Mouse (Mus musculus) limb, embryonic 14.5 days (tissue): ENCODE data around the gene Dab1. TPM values are rescaled to one million over a fixed set of nuclear protein-coding genes. Genes with fewer than 3 reads are reported as not detected.
A peak's percentile ranks its signal among the peaks of the same experiment; 100 is the strongest.

Source experiments
- ATAC-seq: fragments of 200-750 bp; cut with Nextera tagmentation; 2 replicates; pipeline ENCODE4 v1.8.0; 2017; ENCODE audit warnings: low read depth, moderate number of reproducible peaks, moderate TSS enrichment; ENCODE audit not compliant: low FRiP score
- DNase-seq: peaks from one replicate; pipeline ENCODE4 v3.0.0-alpha.2; 2015; ENCODE audit warnings: low spot score
- H3K27ac ChIP-seq: fragments of 300-500 bp; sonication (generic); replicated peaks from 2 replicates; pipeline ENCODE4 v1.5.1; 2014; ENCODE audit warnings: low read depth, mild to moderate bottlenecking, low read length, moderate library complexity, mixed read lengths
- H3K27me3 ChIP-seq: fragments of 300-500 bp; sonication (generic); 2 replicates; pipeline ENCODE4 v1.6.1; 2014; ENCODE audit warnings: low read length, mixed read lengths; ENCODE audit not compliant: control insufficient read depth, insufficient read depth
- H3K36me3 ChIP-seq: fragments of 300-500 bp; sonication (generic); 2 replicates; pipeline ENCODE4 v1.6.1; 2014; ENCODE audit warnings: mild to moderate bottlenecking, low read length, moderate library complexity, mixed read lengths; ENCODE audit not compliant: control insufficient read depth, insufficient read depth
- H3K4me1 ChIP-seq: fragments of 300-500 bp; sonication (generic); 2 replicates; pipeline ENCODE4 v1.6.1; 2014; ENCODE audit warnings: antibody characterized with exemption, low read length, mixed read lengths; ENCODE audit not compliant: control insufficient read depth, insufficient read depth
- H3K4me2 ChIP-seq: fragments of 300-500 bp; sonication (generic); replicated peaks from 2 replicates; pipeline ENCODE4 v1.6.1; 2014; ENCODE audit warnings: low read depth, mild to moderate bottlenecking, low read length, moderate library complexity; ENCODE audit not compliant: severe bottlenecking
- H3K4me3 ChIP-seq: fragments of 300-500 bp; sonication (generic); replicated peaks from 2 replicates; pipeline ENCODE4 v1.5.1; 2014; ENCODE audit warnings: low read length
- H3K9ac ChIP-seq: fragments of 300-500 bp; sonication (generic); 2 replicates; pipeline ENCODE4 v1.6.1; 2014; ENCODE audit warnings: mild to moderate bottlenecking, low read depth, low read length, moderate library complexity; ENCODE audit not compliant: severe bottlenecking
- H3K9me3 ChIP-seq: fragments of 300-500 bp; sonication (generic); 2 replicates; pipeline ENCODE4 v1.6.1; 2016; ENCODE audit warnings: low read length; ENCODE audit not compliant: control insufficient read depth
- POLR2A ChIP-seq: fragments of 200-500 bp; IDR thresholded peaks from 2 replicates; pipeline ENCODE4 v1.8.0; 2012; ENCODE audit warnings: inconsistent platforms, mild to moderate bottlenecking, moderate library complexity, borderline replicate concordance; ENCODE audit not compliant: insufficient read depth, insufficient read length; ENCODE audit errors: extremely low read depth
- WGBS: fragments of 180-500 bp; shearing (Covaris S2); extraction: QIAGEN DNeasy Blood & Tissue Kit; methylation state at CpG from one replicate; pipeline ENCODE4 v1.1.7; 2014; 5-methylcytosine and 5-hydroxymethylcytosine counted together
- polyA plus RNA-seq, 2 experiments: library from polyadenylated mRNA; depleted of rRNA in 1 of 2; stranded (reverse) in 1 of 2; unstranded in 1 of 2; fragments of >200 nt; fragmentation: Nextera tagmentation in 1 of 2; extraction: Ambion mirVana in 1 of 2; gene quantifications; 2 replicates each; pipeline versions ENCODE4 v1.2.1 to v1.2.3; 2012 to 2014

Gene Dab1
- polyA plus RNA-seq, 2 experiments = 5.5 to 12.1 TPM

- TF ChIP-seq POLR2A = no peak
- ATAC-seq (no peak), DNase-seq (no peak)
- 60% methylated on average over 6 of the region's 6 CpGs for WGBS
- Histone ChIP-seq H3K4me1 (no peaks in the 10 kb centered on the region), H3K9me3 (no peaks in the 10 kb centered on the region), H3K27me3 (no peaks in the 10 kb centered on the region), H3K36me3 (no peaks in the 10 kb centered on the region), H3K4me2 (no peak overlapping the region), H3K9ac (no peak overlapping the region), H3K4me3 (no peak overlapping the region), H3K27ac (no peak overlapping the region)
Observed at GRCm38 (mm10) chr4:104331896-104332295, 712.7 kb downstream of the Dab1 start.

- Histone ChIP-seq H3K9me3 (no peaks in the 10 kb centered on the region), H3K4me2 (no peak overlapping the region), H3K4me3 (no peak overlapping the region), H3K36me3 (no peaks in the 10 kb centered on the region), H3K27me3 (no peaks in the 10 kb centered on the region), H3K27ac (no peak overlapping the region), H3K9ac (no peak overlapping the region), H3K4me1 (no peaks in the 10 kb centered on the region)
- TF ChIP-seq POLR2A = no peak
- DNase-seq = peak; percentile 8
- no peak for ATAC-seq
- WGBS = 67% methylated on average over 3 of the region's 3 CpGs
Observed at GRCm38 (mm10) chr4:104332399-104332798, 713.2 kb downstream of the Dab1 start.

GRCm38 (mm10) chr4:104337279-104337678 is 718.1 kb downstream of the Dab1 start:
- ATAC-seq (no peak), DNase-seq (no peak)
- Histone ChIP-seq H3K4me1 (no peaks in the 10 kb centered on the region), H3K9ac (no peak overlapping the region), H3K4me3 (no peak overlapping the region), H3K27ac (no peak overlapping the region), H3K4me2 (no peak overlapping the region), H3K9me3 (no peaks in the 10 kb centered on the region), H3K27me3 (no peaks in the 10 kb centered on the region), H3K36me3 (no peaks in the 10 kb centered on the region)
- WGBS = 50% methylated on average over 10 of the region's 10 CpGs
- no peak for TF ChIP-seq POLR2A

- H3K9ac ChIP-seq = no peak overlapping the region
- no peak overlapping the region for H3K4me3 ChIP-seq
- H3K4me2 ChIP-seq = no peak overlapping the region
- ATAC-seq (no peak), DNase-seq (no peak)
- H3K27ac ChIP-seq = no peak overlapping the region
- TF ChIP-seq POLR2A = no peak
- no peaks in the 10 kb centered on the region for H3K27me3 ChIP-seq
- no peaks in the 10 kb centered on the region for H3K9me3 ChIP-seq
- 90% methylated on average over 2 of the region's 2 CpGs for WGBS
- no peaks in the 10 kb centered on the region for H3K4me1 ChIP-seq
- H3K36me3 ChIP-seq = no peaks in the 10 kb centered on the region
Observed at GRCm38 (mm10) chr4:104338382-104338781, 719.2 kb downstream of the Dab1 start.

GRCm38 (mm10) chr4:104361345-104361744 is 742.2 kb downstream of the Dab1 start:
- DNase-seq = no peak
- Histone ChIP-seq H3K27ac (no peak overlapping the region), H3K4me1 (no peaks in the 10 kb centered on the region), H3K27me3 (peaks cover 6% of the 10 kb centered on the region), H3K9me3 (no peaks in the 10 kb centered on the region), H3K9ac (no peak overlapping the region), H3K36me3 (no peaks in the 10 kb centered on the region), H3K4me2 (no peak overlapping the region), H3K4me3 (no peak overlapping the region)
- ATAC-seq = no peak
- no peak for TF ChIP-seq POLR2A
- WGBS = 65% methylated on average over 1 of the region's 1 CpGs

- TF ChIP-seq POLR2A = no peak
- Histone ChIP-seq H3K27ac (no peak overlapping the region), H3K4me1 (peaks cover 5% of the 10 kb centered on the region), H3K4me3 (peak overlapping the region; percentile 65), H3K4me2 (peak overlapping the region; percentile 96), H3K9me3 (no peaks in the 10 kb centered on the region), H3K36me3 (no peaks in the 10 kb centered on the region), H3K27me3 (peaks cover 29% of the 10 kb centered on the region), H3K9ac (no peak overlapping the region)
- DNase-seq (no peak), ATAC-seq (no peak)
- 2% methylated on average over 8 of the region's 8 CpGs for WGBS
Observed at GRCm38 (mm10) chr4:104366491-104366890, 747.3 kb downstream of the Dab1 start.
